Mouse (Mus musculus): ENCODE measurements around the gene Lrrc4.

DNA sequence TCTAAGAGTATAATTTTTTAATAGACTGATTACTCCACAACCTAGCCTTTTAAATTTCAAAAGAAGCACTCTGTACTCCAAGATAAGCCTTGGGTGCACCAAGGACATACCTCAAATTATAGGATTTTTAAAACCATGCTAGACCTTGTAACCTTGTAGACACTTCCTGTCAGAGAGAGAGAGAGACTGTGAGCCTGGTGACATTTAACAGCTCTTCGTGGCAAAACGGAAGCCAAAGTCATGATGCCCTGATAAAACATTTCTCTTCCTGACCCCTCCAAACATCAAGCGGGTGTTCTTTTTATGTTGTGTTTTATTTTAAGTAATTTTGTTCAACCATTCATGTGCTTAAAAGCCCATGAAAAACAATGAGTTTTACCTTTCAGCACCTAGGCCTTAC, 39.7 kb downstream of the Lrrc4 start:
- TF ChIP-seq CTCF (IDR thresholded peaks at IDR 0.05; ENCODE audit: low read depth, low read length) (no peak), GATA1 (IDR thresholded peaks at IDR 0.05; ENCODE audit: borderline replicate concordance, low read length) (no peak), GATA2 (IDR thresholded peaks at IDR 0.05; ENCODE audit: borderline replicate concordance, low read depth, low read length) (no peak)
